Mouse (Mus musculus) naive thymus-derived CD4-positive, alpha-beta T cell, adult 2 months (primary cell): ENCODE results near the gene Lclat1.

ENCODE experiments used
- DNase-seq: peaks from one replicate; pipeline ENCODE4 v3.0.0-alpha.2; 2011; ENCODE audit warnings: low read depth

Lclat1 gene

DNA sequence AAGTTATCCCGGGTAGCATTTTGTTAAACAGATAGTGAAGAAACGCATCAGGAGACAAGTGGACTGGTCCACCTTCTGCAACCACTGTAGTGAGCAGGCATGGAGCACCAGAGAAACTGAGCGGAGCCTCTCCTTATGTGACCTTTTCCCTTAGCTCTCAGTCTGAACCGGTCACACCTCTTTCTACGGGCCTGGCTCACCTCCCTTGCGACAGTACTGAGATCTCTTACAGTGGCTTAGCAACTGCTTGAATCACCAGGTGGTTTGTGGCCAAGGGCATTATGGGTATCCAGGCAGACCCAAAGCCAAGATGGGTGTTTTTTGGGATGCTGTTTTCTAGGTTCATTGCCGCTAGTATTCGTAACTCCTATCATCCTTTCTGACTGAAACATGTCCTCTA lies 16.4 kb upstream of the Lclat1 start:
- no peak for DNase-seq

- DNase-seq, result no peak
These were observed 15.4 kb upstream of the Lclat1 start for GRCm38 (mm10) chr17:73092103-73093097.

DNA sequence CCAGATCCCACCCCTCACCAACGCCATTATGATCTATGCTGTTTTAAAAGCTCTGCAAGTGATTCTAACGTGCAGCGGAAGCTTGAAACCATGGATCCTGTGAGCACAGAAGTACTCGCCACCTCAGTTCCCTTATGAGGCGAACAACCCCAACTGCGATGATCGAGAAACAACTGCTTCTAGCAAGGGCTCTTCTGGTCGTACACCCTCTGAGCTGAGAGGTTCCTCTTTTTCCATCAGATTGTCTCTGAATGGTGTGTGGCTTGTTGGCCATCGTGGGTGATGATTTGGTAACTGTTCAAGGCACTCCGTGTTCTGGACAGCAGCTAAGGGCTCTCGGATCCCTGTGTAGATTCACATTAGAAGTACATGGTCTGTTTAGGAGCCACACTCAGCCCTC lies 12.7 kb upstream of the Lclat1 start:
- no peak for DNase-seq

DNA sequence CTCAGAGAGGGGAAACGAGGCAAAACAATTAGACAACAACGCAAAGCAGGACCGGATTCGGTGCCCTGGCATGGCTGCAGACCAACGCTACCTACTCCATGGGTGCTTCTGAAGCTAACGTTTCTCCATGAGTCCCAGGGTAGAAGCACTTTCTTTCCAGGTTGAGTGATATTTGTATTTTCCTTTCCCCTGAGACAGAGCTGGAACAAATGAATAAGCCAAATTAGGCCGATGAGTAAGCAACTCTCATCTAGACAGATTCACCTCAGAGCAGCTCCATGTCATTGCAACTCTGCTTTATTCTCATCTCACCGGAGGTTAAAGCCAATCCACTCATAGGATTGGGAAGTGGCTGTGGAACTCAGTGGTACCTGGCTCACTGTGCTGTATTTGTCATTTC lies 12.2 kb upstream of the Lclat1 start:
- DNase-seq, result no peak

GRCm38 (mm10) chr17:73096484-73096883 lies 11.3 kb upstream of the Lclat1 start:
- peak; percentile 88 for DNase-seq

DNA sequence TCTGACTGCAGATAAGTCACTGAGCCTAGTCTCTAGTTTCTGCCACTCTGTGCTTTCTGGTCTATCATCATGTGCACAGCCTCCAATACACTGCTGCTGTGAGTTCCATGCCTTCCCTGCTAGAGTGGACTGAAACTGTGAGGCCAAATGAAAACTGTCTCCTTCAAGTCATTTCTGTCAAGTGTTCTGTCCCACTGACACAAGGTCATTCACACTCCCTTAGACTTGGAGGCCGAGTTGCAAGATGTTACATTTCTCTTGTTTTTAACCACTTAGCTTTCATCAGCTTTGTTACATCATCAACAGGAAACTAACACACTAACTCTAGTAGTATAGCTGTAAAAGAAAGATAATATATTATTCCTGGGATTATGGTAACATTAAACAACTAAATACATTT lies 9.1 kb upstream of the Lclat1 start:
- no peak for DNase-seq

- no peak for DNase-seq
These were observed 7.4 kb upstream of the Lclat1 start for GRCm38 (mm10) chr17:73100396-73100795.

- DNase-seq, result no peak
These were observed 5.2 kb upstream of the Lclat1 start for GRCm38 (mm10) chr17:73102538-73102937.

DNA sequence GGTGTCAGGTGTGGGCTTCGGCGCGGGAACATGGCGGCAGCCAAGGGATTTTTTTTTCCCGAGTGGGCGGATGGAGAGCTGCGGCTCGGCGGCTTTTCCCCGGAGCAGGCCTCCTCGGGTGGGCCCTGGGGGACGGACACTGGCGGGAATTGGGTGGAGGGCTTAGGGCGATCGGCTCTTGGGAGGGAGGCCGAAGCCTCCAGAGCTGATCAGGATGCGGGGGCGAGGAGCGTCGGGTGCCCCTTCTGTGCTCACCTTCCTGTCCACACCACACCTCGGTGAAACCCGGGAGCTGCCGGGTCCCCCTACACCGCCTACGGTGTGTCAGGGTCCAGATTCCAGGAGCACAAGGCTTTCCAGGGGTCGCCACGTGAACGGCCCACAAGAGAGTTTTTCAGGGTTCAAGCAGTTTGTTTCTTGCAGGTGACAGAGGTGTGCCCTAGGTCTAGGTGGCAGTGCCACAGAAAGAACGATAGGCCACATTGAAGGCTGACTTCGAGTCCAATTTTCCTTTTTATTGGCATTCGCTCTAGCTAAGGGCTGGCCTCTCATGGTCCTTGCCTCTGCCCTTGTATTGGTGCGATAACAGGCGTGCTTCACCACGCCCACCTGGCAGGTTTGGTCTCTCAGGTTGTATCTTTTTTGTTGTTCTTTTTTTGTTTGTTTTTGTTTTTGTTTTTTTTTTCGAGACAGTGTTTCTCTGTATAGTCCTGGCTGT lies 544 bp downstream of the Lclat1 start:
- no peak for DNase-seq

GRCm38 (mm10) chr17:73108888-73109259 lies 1.1 kb downstream of the Lclat1 start:
- DNase-seq, result peak; percentile 25

DNA sequence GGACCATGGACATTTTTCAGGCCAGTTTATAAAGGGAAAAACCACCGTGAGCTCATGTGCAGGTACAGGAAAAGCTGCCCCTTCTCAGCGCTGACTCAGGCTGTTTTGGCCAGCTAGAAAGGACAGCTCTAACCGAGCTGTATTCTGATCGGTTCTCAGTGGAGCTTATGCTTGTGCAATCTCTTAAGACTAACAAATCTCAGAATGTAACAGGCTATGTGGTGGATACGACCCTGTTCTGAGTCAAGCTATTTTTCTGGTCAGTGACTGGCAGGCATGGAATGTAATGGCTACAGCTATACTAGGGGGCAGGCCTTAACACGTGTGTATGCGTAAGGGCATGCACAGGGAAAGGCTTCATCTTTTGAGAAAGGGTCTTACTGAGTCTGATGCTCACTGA lies 4.3 kb downstream of the Lclat1 start:
- DNase-seq, result no peak

DNA sequence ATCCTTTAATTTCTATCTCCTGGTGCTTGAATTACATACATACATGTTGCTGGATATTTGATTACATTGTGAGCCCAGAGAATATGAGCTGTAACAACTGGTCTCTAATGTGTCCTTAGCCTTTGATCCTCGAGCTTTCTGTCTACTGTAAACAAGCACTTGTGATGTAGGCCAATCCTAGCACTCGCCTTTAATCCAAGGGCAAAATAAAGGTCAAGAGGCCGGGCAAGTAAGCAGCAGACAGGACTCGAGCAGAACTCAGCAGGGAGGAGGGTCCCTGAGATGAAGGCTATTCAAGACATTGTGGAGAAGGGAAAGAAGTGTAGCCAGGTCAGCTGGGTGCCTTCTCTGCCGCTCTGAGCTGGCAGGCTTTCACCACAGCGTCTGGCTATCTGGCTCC lies 4.8 kb downstream of the Lclat1 start:
- no peak for DNase-seq

GRCm38 (mm10) chr17:73113230-73113629 lies 5.4 kb downstream of the Lclat1 start:
- DNase-seq, result no peak

DNA sequence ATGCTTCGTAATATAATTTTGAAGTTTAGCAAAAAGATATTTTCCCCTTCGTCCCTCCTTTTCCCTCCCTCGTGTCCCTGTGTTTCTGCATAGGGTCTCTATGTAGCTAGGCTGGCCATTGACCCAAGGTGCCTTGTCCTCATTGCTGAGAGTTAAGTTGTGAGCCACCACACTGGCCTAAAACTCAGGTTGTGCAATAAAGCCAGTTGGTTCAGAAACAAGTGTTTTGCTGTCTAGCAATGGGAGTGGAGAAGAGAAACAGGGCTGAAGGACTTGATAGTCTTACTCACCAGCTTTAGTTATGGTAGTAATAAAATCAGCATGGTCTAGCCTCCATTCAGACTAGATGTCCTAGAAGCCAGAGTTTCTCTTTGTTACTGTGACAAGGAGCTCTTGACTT lies 10.3 kb downstream of the Lclat1 start:
- no peak for DNase-seq

GRCm38 (mm10) chr17:73118702-73119101 lies 10.9 kb downstream of the Lclat1 start:
- no peak for DNase-seq

- DNase-seq, result peak; percentile 41
These were observed 11.4 kb downstream of the Lclat1 start for GRCm38 (mm10) chr17:73119150-73119549.

DNA sequence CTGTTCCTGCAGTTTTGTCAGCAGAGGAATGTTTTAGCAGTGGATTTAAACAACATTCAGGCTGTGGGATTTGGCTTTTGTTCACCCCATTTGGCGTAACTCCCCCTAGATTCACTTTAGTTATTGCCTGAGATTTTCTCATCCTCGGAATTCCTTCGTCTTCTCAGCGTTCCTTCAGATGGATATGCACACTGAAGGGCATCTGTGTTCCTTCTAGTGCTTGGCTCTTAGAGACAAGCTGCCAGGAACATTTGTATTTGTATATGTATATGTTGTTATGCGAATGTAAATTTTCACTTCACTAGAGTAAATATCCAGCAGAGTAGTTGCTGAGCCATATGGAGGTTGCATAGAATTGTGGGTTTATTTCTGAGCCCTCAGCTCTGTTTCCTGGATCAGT lies 12.8 kb downstream of the Lclat1 start:
- DNase-seq, result no peak

DNA sequence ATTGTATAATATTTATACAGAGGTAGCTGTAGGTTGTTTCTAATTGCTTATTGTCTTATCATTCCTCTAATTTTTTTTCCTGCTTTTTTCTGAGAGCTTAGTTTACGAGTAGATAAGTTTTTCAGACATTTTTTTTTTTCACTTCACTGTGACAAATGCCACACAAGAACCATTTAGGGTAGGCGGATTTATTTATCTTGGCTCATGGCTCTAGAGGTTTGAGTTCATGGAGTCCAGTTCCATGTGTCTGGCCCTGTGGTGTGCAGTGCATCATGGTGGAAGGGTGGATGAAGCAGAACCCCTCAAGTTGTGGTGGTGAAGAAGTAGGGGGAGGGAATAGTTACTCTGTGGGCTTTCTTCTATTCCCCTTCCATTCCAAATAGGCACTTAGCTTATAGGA lies 13.9 kb downstream of the Lclat1 start:
- DNase-seq, result no peak

GRCm38 (mm10) chr17:73126349-73126748 lies 18.6 kb downstream of the Lclat1 start:
- DNase-seq, result no peak

DNA sequence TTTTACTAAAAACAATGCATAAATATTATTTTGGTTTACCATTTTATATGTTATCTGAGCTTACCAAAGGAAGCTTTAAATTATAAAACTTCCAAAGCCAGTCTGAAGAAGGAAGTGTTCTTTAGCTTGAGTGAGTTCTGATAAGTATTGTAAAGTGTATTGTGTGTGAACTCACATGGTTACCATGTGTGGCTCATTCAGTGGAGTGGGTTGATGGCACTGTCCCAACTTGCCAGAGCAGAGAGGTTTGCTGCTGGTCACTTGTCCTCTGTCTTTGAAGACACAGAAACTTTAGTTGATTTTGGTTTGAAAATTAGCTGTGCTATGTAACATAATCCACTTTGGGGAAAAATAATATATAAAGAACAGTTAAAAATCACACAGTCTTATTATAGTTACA lies 19.1 kb downstream of the Lclat1 start:
- no peak for DNase-seq

DNA sequence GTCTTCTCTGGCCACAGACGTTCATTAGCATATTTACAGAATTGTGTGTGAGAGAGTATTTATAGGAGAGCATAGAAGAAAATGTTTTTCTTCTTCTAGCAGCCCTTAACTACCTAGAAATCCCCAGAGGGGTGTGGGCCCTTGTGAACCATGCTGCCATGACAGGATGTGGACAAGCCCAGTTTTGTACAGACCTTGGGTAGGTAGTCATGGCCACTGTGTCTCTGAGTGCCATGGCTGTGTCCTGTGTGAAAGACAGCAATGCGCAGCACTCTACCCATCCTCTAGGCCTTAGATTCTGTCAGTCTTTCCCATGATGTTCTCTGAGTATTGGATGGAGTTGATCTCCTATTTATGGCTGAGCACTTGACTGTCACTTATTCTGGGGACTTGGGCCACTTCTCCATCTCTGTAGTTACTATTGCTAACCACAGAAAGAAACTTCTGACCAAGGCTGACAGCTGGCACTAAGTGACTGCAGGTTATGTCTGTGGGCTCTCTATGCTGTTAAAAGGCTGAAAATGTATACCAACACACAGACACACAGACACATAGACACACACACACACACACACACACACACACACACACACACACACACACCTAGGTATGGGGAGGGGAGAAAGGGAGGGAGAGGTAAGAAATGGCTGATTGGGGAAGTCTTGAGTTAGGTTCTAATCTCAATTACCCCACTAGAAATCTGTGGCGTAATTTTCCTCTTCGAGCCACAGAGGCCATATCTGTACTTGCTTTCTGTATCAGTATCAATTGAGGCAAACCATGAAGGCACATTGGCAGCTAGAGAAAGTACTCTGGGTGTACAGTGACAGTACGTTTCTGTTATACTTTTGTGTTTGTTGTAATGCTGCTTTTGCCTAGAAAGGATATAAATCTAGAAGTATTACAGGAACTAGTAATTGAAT lies 29.0 kb downstream of the Lclat1 start:
- no peak for DNase-seq

DNA sequence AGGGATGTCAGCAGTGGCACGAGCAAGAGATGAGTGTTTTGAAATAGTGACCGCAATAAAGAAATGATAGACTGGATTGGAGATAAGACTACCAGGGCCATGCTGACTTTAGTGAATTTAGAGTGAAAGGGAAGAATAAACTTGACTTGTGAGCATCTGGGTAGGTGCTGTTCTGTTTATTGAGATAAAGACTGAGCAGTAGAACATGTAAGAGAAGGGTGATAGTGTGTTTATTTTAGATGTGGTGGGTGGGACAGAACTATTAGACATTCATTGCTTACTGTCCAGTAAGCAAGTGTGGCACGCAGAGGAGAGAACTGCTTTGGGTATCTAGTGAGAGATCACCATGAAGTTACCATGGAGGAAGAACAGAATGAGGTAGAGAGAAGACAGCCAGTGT lies 30.4 kb downstream of the Lclat1 start:
- DNase-seq, result no peak
